Mouse (Mus musculus) spleen, postnatal 4 days (tissue): ENCODE results near the gene Tenm2.

Experiments used
- DNase-seq, 2 experiments: peaks; one replicate each; pipeline ENCODE4 v3.0.0; 2022; ENCODE audit warnings: low spot score in 2 of 2

Tenm2 gene

GRCm38 (mm10) chr11:37079403-37079802, 156.4 kb downstream of the Tenm2 start:
- no peak for DNase-seq

- no peak for DNase-seq
Measured at GRCm38 (mm10) chr11:37076989-37077598, 158.7 kb downstream of the Tenm2 start.

- no peak for DNase-seq
Measured at GRCm38 (mm10) chr11:37075349-37075748, 160.4 kb downstream of the Tenm2 start.

GRCm38 (mm10) chr11:37065459-37065858, 170.3 kb downstream of the Tenm2 start:
- no peak for DNase-seq

- peak in 1 of 2 experiments; percentile 64 for DNase-seq
Measured at GRCm38 (mm10) chr11:37046671-37047070, 189.1 kb downstream of the Tenm2 start.

- DNase-seq, result no peak
Measured at GRCm38 (mm10) chr11:37041259-37041658, 194.5 kb downstream of the Tenm2 start.

- no peak for DNase-seq
Measured at GRCm38 (mm10) chr11:37039283-37039682, 196.5 kb downstream of the Tenm2 start.

GRCm38 (mm10) chr11:37031305-37032055, 204.3 kb downstream of the Tenm2 start:
- DNase-seq, result no peak

GRCm38 (mm10) chr11:37011900-37012299, 223.9 kb downstream of the Tenm2 start:
- DNase-seq, result no peak

- no peak for DNase-seq
Measured at GRCm38 (mm10) chr11:37009243-37009642, 226.5 kb downstream of the Tenm2 start.

- DNase-seq, result no peak
Measured at GRCm38 (mm10) chr11:36997668-36998067, 238.1 kb downstream of the Tenm2 start.

- no peak for DNase-seq
Measured at GRCm38 (mm10) chr11:36990895-36991294, 244.9 kb downstream of the Tenm2 start.

- no peak for DNase-seq
Measured at GRCm38 (mm10) chr11:36988776-36989565, 246.8 kb downstream of the Tenm2 start.

GRCm38 (mm10) chr11:36974142-36974541, 261.6 kb downstream of the Tenm2 start:
- no peak for DNase-seq

- no peak for DNase-seq
Measured at GRCm38 (mm10) chr11:36958102-36958501, 277.7 kb downstream of the Tenm2 start.

GRCm38 (mm10) chr11:36941429-36941828, 294.3 kb downstream of the Tenm2 start:
- no peak for DNase-seq

- DNase-seq, result no peak
Measured at GRCm38 (mm10) chr11:36940557-36941110, 295.1 kb downstream of the Tenm2 start.

- no peak for DNase-seq
Measured at GRCm38 (mm10) chr11:36929817-36930216, 305.9 kb downstream of the Tenm2 start.

- no peak for DNase-seq
Measured at GRCm38 (mm10) chr11:36926705-36927406, 308.9 kb downstream of the Tenm2 start.

GRCm38 (mm10) chr11:36919301-36919700, 316.5 kb downstream of the Tenm2 start:
- no peak for DNase-seq

- no peak for DNase-seq
Measured at GRCm38 (mm10) chr11:36911406-36911805, 324.4 kb downstream of the Tenm2 start.

GRCm38 (mm10) chr11:36909036-36909435, 326.7 kb downstream of the Tenm2 start:
- DNase-seq, result no peak
